In the genomic region with DNA sequence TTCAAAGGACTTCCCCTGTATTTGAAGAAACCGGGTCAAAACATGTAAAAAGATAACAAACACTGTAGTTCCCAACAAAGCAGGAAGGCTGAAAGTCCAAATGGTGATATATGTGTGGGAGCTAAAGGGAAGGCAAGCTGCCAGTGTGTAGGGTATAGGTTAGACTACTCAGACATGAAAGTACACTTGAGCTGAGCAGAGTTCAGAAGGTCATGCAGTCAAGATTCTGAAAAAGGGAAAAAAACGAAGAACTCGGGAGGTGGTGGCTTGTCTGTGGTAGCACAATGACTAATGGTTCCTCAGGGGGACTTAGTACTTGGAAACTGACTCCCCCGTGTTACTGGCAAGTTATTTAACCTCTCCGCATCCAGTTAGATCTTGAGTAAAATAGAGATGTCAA, we compare ENCODE assay signal across 31 mouse cellular contexts.
DNase-seq lines count a peak whose midpoint lies in the region; ATAC-seq lines count a peak whose summit lies in the region.
"Had no signal": no experiment of that assay in that cellular context is flagged by ENCODE, and none has a peak within 500 bp of the region (broad histone marks: within the 10 kb centered on the region; RNA-seq: fewer than 3 reads in every experiment).

No protein-coding gene starts in this region.

- H3K27me3 ChIP-seq in kidney, embryonic 15.5 days: no peaks in the 10 kb centered on the region
- H3K27me3 ChIP-seq: embryonic facial prominence, embryonic 12.5 days; forebrain, embryonic 12.5 days; limb, embryonic 15.5 days; liver, embryonic 15.5 days; neural tube, embryonic 13.5 days; stomach, embryonic 15.5 days had no signal

- no peaks in the 10 kb centered on the region for H3K36me3 ChIP-seq in kidney, embryonic 15.5 days
- H3K36me3 ChIP-seq: embryonic facial prominence, embryonic 12.5 days; forebrain, embryonic 12.5 days; limb, embryonic 15.5 days; liver, embryonic 15.5 days; neural tube, embryonic 13.5 days; stomach, embryonic 15.5 days had no signal

- H3K4me3 ChIP-seq in kidney, embryonic 15.5 days (replicated peaks): no peak overlapping the region
- H3K4me3 ChIP-seq: embryonic facial prominence, embryonic 12.5 days; forebrain, embryonic 12.5 days; limb, embryonic 15.5 days; liver, embryonic 15.5 days; myocyte; neural tube, embryonic 13.5 days; stomach, embryonic 15.5 days had no signal

- ATAC-seq in kidney, embryonic 15.5 days (replicated peaks; ENCODE audit: low FRiP score): peak; percentile 87
- peak; percentile 61 for ATAC-seq in common myeloid progenitor, adult 5-6 weeks (replicated peaks; ENCODE audit: low read depth, poor library complexity, severe bottlenecking)
- ATAC-seq in megakaryocyte, adult 5-6 weeks (ENCODE audit: poor library complexity, severe bottlenecking): peak; percentile 63
- ATAC-seq: hindbrain, embryonic 16.5 days; lung, postnatal 0 days had no signal

- no peaks in the 10 kb centered on the region for H3K9me3 ChIP-seq in kidney, embryonic 15.5 days (replicated peaks)
- H3K9me3 ChIP-seq: embryonic facial prominence, embryonic 12.5 days; forebrain, embryonic 12.5 days; limb, embryonic 15.5 days; liver, embryonic 15.5 days; neural tube, embryonic 13.5 days; stomach, embryonic 15.5 days had no signal

- 22% methylated on average over 5 of the region's 5 CpGs for WGBS in kidney, embryonic 15.5 days

- peaks cover 15% of the 10 kb centered on the region for H3K4me1 ChIP-seq in kidney, embryonic 15.5 days
- H3K4me1 ChIP-seq: embryonic facial prominence, embryonic 12.5 days; forebrain, embryonic 12.5 days; liver, embryonic 15.5 days; neural tube, embryonic 13.5 days; stomach, embryonic 15.5 days had no signal

- no peak for DNase-seq in kidney, adult 18-20 months
- DNase-seq in 416B (ENCODE audit: low read depth) (peak; percentile 41), liver (no peak)
- no peak for DNase-seq in spleen, postnatal 36 days (ENCODE audit: low spot score in 2 of 2)
- no peak for DNase-seq in layer of hippocampus, postnatal 14 days (ENCODE audit: low spot score in 2 of 2)
- DNase-seq: adrenal gland, adult 8-10 months; B cell, adult 2 months; cerebellum, adult 18-20 months; cerebellum, postnatal 25 days; gastrocnemius, postnatal 25 days; heart, postnatal 4 days; kidney, adult 11 months; layer of hippocampus, adult 9-11 months; left cerebral cortex, postnatal 4 days; midbrain, embryonic 14.5 days; right cerebral cortex, postnatal 4 days; thymus, adult 18-20 months; thymus, postnatal 36 days had no signal

- no peak overlapping the region for H3K9ac ChIP-seq in kidney, embryonic 15.5 days
- H3K9ac ChIP-seq: embryonic facial prominence, embryonic 12.5 days; forebrain, embryonic 12.5 days; limb, embryonic 15.5 days; liver, embryonic 15.5 days; neural tube, embryonic 13.5 days; stomach, embryonic 15.5 days had no signal

- no peak overlapping the region for H3K4me2 ChIP-seq in kidney, embryonic 15.5 days
- H3K4me2 ChIP-seq: embryonic facial prominence, embryonic 12.5 days; forebrain, embryonic 12.5 days; limb, embryonic 15.5 days; liver, embryonic 15.5 days; neural tube, embryonic 13.5 days; stomach, embryonic 15.5 days had no signal

- H3K27ac ChIP-seq in kidney, embryonic 15.5 days: no peak overlapping the region
- H3K27ac ChIP-seq: embryonic facial prominence, embryonic 12.5 days; forebrain, embryonic 12.5 days; limb, embryonic 15.5 days; liver, embryonic 15.5 days; macrophage; neural tube, embryonic 13.5 days; stomach, embryonic 15.5 days had no signal
